10 mouse cellular contexts compared by ENCODE assay signal in the genomic region with DNA sequence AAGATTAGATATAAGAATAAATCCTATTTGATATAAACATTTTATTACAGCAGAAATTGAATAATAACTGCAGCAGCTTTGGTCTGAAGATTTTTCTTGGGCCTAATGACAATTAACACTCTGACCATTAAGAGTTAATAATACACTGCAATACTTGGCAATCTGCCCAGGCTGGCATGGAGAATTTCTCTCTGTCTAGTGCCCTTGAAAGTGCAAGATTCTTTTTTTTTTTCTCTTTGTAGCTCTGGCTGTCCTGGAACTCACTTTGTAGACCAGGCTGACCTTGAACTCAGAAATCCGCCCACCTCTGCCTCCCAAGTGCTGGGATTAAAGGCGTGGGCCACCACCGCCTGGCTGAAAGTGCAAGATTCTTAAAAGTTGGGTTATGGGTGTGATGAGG. TPM values are rescaled to one million over a fixed set of nuclear protein-coding genes. Genes with fewer than 3 reads are reported as not detected.
DNase-seq lines count a peak whose midpoint lies in the region; ATAC-seq lines count a peak whose summit lies in the region.
"Had no signal": no experiment of that assay in that cellular context is flagged by ENCODE, and none has a peak within 500 bp of the region (broad histone marks: within the 10 kb centered on the region; RNA-seq: fewer than 3 reads in every experiment).

No protein-coding gene starts in this region.

- ATAC-seq in granulocyte monocyte progenitor cell, adult 5-6 weeks (replicated peaks; ENCODE audit: poor library complexity, severe bottlenecking), result no peak
- no peak for ATAC-seq in inflammation-experienced regulatory T-cells, adult 6 months
- ATAC-seq: midbrain, embryonic 16.5 days had no signal

- intact Hi-C loops in heart, postnatal 36 days (cut with DNase I), result no loop called here

- peak; percentile 50 for DNase-seq in heart, postnatal 4 days
- no peak for DNase-seq in heart, postnatal 36 days
- peak; percentile 60 for DNase-seq in 416B (ENCODE audit: low read depth)
- peak; percentile 47 for DNase-seq in adrenal gland, adult 8-10 months
- DNase-seq in kidney, postnatal 4 days, result peak; percentile 30 to 51
- DNase-seq in left cerebral cortex, adult 18-20 months (ENCODE audit: low spot score in 2 of 2), result no peak
- DNase-seq: heart, adult 18-20 months had no signal

RNA-seq across cellular contexts. Expression of a gene that starts 5.1 kb away (rescaled TPM):
- 1 to 10 TPM; 6.8 to 8.0 TPM for total RNA-seq in heart, postnatal 4 days (2021)
- under 1 TPM; 0.39 to 0.60 TPM for total RNA-seq in heart, postnatal 36 days (2021)
- total RNA-seq in adrenal gland, adult 8-10 months (2022), result 1 to 10 TPM; 2.8 to 5.9 (median 4.0) TPM
- 34.6 and 38.1 TPM in 2 replicates for total RNA-seq in granulocyte monocyte progenitor cell, adult 5-6 weeks (2014; fragmentation: Nextera tagmentation)
- total RNA-seq in granulocyte monocyte progenitor cell, adult 5-6 weeks (2017), result 25.3 and 38.7 TPM in 2 replicates
- 10 to 100 TPM; 12.4 to 15.4 TPM for total RNA-seq in left cerebral cortex, adult 18-20 months (2021)
- polyA plus RNA-seq in inflammation-experienced regulatory T-cells, adult 6 months (2017; shearing (Covaris generic)), result 10 to 100 TPM; 18.7 to 25.1 (median 22.2) TPM

RNA-seq across cellular contexts. Expression of a gene that starts 32.9 kb away (rescaled TPM):
- under 1 TPM in 1 of 2 experiments, not detected in 1; 0.34 TPM for total RNA-seq in heart, postnatal 4 days (2021)
- not detected for total RNA-seq in heart, postnatal 36 days (2021)
- total RNA-seq in adrenal gland, adult 8-10 months (2022), result under 1 TPM in 2 of 4 experiments, not detected in 2; 0.12 to 0.13 TPM
- not detected in 2 replicates for total RNA-seq in granulocyte monocyte progenitor cell, adult 5-6 weeks (2014; fragmentation: Nextera tagmentation)
- total RNA-seq in granulocyte monocyte progenitor cell, adult 5-6 weeks (2017), result not detected in 2 replicates
- total RNA-seq in left cerebral cortex, adult 18-20 months (2021), result 1 to 10 TPM in 1 of 2 experiments, under 1 TPM in 1; 1.00 to 1.3 TPM
- not detected for polyA plus RNA-seq in inflammation-experienced regulatory T-cells, adult 6 months (2017; shearing (Covaris generic))
- total RNA-seq: heart, adult 18-20 months had no signal

Comparison
In these comparisons a context has a peak if more than half of its experiments do, and no peak if none do; other contexts are left out.
1. DNase-seq: peak in heart, postnatal 4 days (single experiment), 416B (single experiment), adrenal gland, adult 8-10 months (single experiment) and kidney, postnatal 4 days (2 of 2); none in heart, postnatal 36 days (0 of 2) and left cerebral cortex, adult 18-20 months (0 of 2).